Mouse (Mus musculus): ENCODE measurements around the gene Zkscan17. TPM values are rescaled to one million over a fixed set of nuclear protein-coding genes. Genes with fewer than 3 reads are reported as not detected.
"Not testable (repeated sequence)": the region's sequence is repeated elsewhere in the genome, so short reads cannot be mapped to it uniquely, and the experiment has no call there.

The Zkscan17 gene
- total RNA-seq (2021) = 10 to 100 TPM; 14.3 to 15.6 TPM
- long read RNA-seq, experiment 1, full-length matches to known transcripts = 11 of 33 reads
- long read RNA-seq, experiment 1, partial matches to known transcripts = 4 of 33 reads
- long read RNA-seq, experiment 1, other reads (novel, unspliced or antisense) = 18 of 33 reads
- long read RNA-seq, experiment 2, full-length matches to known transcripts = 12 of 36 reads
- long read RNA-seq, experiment 2, partial matches to known transcripts = 11 of 36 reads
- long read RNA-seq, experiment 2, other reads (novel, unspliced or antisense) = 13 of 36 reads

GRCm38 (mm10) chr11:59526472-59527080, at the start of gene Zkscan17:
Gene Zkscan17 (minus strand): TSS chr11:59526751.
- DNase-seq (ENCODE audit: low spot score) = no peak

- DNase-seq (ENCODE audit: low spot score) = not testable (repeated sequence)
Measured at GRCm38 (mm10) chr11:59576135-59576534, 49.6 kb upstream of the Zkscan17 start, which contains the start of gene Olfr222. Gene Olfr222 (minus strand): TSS chr11:59576235.

- no peak for DNase-seq (ENCODE audit: low spot score)
Measured at GRCm38 (mm10) chr11:59575726-59576125, 49.2 kb upstream of the Zkscan17 start.

GRCm38 (mm10) chr11:59569306-59569705, 42.8 kb upstream of the Zkscan17 start:
- peak; percentile 10 for DNase-seq (ENCODE audit: low spot score)

- DNase-seq (ENCODE audit: low spot score) = no peak
Measured at GRCm38 (mm10) chr11:59562837-59563236, 36.3 kb upstream of the Zkscan17 start.

- no peak for DNase-seq (ENCODE audit: low spot score)
Measured at GRCm38 (mm10) chr11:59562336-59562735, 35.8 kb upstream of the Zkscan17 start.

GRCm38 (mm10) chr11:59560906-59561305, 34.4 kb upstream of the Zkscan17 start:
- DNase-seq (ENCODE audit: low spot score) = no peak

GRCm38 (mm10) chr11:59554535-59554934, 28.0 kb upstream of the Zkscan17 start:
- no peak for DNase-seq (ENCODE audit: low spot score)

- no peak for DNase-seq (ENCODE audit: low spot score)
Measured at GRCm38 (mm10) chr11:59554127-59554526, 27.6 kb upstream of the Zkscan17 start.

GRCm38 (mm10) chr11:59544005-59544404, 17.5 kb upstream of the Zkscan17 start:
- DNase-seq (ENCODE audit: low spot score) = no peak

GRCm38 (mm10) chr11:59543376-59543775, 16.8 kb upstream of the Zkscan17 start:
- DNase-seq (ENCODE audit: low spot score) = no peak

GRCm38 (mm10) chr11:59542442-59542841, 15.9 kb upstream of the Zkscan17 start:
- DNase-seq (ENCODE audit: low spot score) = no peak

GRCm38 (mm10) chr11:59541324-59541723, 14.8 kb upstream of the Zkscan17 start, which contains the start of gene Nlrp3:
Gene Nlrp3 (plus strand): TSS chr11:59541568.
- no peak for DNase-seq (ENCODE audit: low spot score)

- DNase-seq (ENCODE audit: low spot score) = no peak
Measured at GRCm38 (mm10) chr11:59540123-59540522, 13.6 kb upstream of the Zkscan17 start.

GRCm38 (mm10) chr11:59538387-59538786, 11.8 kb upstream of the Zkscan17 start:
- peak; percentile 74 for DNase-seq (ENCODE audit: low spot score)

- DNase-seq (ENCODE audit: low spot score) = no peak
Measured at GRCm38 (mm10) chr11:59537218-59538130, 10.9 kb upstream of the Zkscan17 start.

GRCm38 (mm10) chr11:59531562-59531961, 5.0 kb upstream of the Zkscan17 start:
- no peak for DNase-seq (ENCODE audit: low spot score)

GRCm38 (mm10) chr11:59530870-59531535, 4.5 kb upstream of the Zkscan17 start:
- no peak for DNase-seq (ENCODE audit: low spot score)

GRCm38 (mm10) chr11:59530221-59530620, 3.7 kb upstream of the Zkscan17 start:
- no peak for DNase-seq (ENCODE audit: low spot score)

- peak; percentile 85 for DNase-seq (ENCODE audit: low spot score)
Measured at GRCm38 (mm10) chr11:59525237-59525636, 1.3 kb downstream of the Zkscan17 start.

GRCm38 (mm10) chr11:59524150-59524549, 2.4 kb downstream of the Zkscan17 start:
- no peak for DNase-seq (ENCODE audit: low spot score)
